Mouse (Mus musculus) kidney, postnatal 14 days (tissue): Measurements from ENCODE around the gene St7l.
A peak's percentile ranks its signal among the peaks of the same experiment; 100 is the strongest.

ENCODE experiments used
- DNase-seq: peaks from one replicate; pipeline ENCODE4 v3.0.0; 2022; ENCODE audit warnings: mixed read lengths

The St7l gene

DNA sequence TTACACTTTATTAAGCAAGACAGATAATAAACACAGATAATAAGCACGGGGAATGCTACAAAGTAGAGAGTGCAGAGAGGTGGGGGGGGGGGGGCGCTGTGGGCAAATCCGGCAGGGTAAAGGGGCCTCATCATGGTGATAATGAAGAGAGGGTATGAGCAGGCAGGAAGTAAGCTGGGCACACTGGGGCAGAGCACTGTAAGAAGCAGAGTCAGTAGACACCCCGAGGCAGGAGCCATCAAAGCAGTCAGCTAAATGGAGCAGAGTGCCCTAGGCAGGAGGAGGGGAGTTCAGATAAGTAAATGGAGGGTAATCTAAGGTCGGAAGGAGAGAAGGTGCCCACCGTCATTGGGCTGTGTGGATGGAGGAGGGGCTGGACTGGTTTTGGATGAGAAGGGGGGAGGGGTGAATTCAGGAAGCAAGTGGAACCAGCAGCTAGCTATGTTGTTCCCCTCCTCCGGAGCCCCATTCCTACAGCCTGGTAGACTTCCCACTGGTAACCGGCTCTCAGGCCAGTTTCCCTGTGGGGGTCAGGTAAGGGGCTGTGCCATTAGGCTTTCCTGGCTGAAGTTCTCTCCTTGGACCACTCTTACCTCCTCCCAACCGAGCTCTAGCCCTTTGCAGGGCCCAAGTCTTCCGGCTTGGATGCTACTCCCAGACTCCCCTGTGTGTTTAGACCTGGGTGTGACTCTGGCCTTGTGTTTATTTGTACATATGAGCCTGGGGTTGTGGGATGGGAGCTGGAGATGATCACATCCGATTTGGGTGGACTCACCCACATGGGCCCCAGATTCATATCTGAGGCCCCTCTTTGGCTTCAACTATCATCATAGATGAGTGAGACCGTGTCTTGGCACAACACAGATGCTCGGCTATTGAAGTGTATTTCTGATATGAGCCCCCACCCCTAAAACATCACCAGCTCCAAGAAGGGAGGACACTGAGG is 99.8 kb downstream of the St7l start:
- DNase-seq = no peak

DNA sequence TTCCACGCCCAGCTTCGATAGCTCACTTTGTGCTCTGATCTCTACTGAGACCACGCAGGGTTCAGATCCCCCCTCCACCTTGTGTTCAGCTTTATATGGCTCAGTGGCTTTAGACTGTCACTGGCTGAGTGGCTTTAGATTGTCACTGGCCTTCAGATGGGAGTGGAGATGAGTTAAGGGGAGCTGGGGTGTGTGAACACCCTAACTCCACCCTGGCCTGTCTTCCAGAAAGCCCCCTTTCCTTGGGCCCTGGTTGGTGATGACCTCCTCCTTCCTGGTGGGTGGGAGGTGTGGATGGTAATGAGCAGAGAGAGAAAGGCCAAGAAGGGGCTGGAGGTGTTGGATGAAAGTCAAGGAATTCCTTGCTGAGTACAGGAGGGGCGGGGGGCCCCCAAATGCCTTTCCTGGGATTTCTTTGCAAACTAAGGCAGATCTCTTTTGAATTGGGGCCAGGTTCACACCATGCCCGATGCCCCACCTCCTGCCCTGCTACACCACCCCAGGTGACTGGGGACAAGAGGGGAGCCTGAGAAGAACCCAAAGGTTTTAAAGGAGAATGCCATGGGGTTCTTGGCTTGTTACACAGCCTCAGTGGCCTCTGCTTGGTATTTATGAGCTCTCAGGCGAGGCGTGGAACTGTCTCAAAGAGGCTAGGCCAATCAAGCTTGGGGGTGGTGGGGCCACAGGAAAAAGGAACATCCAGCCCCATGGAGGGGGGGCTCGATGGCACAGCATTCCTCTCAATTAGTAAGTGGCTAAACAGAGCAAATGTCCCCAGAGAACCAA is 101.5 kb downstream of the St7l start:
- DNase-seq = no peak

DNA sequence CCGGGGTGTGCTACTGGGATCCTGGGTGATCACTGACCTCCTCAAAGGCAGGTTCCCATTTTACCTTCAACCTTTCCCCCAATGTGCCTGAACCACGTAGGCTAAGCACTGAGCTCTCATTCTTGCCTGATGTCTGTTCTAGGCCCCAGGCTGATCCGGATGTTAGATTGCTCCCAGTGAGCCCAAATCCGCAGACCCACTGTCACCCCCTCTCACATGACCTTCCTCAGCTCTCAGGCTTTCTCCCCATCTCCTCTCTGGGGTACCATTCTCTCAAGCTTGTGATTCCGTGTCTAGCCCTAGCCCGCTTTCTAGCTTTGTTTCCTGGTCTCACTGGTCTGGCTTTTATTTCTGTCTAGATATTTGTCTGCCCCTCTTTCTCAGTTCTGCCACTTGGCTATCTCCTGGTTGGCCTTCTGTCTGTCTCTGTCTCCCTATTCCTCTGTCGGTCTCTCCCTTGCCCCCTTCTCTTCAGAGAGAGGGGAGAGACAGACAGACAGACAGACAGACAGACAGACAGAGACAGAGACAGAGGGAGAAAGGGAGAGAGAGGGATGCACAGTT is 102.3 kb downstream of the St7l start:
- DNase-seq = no peak

DNA sequence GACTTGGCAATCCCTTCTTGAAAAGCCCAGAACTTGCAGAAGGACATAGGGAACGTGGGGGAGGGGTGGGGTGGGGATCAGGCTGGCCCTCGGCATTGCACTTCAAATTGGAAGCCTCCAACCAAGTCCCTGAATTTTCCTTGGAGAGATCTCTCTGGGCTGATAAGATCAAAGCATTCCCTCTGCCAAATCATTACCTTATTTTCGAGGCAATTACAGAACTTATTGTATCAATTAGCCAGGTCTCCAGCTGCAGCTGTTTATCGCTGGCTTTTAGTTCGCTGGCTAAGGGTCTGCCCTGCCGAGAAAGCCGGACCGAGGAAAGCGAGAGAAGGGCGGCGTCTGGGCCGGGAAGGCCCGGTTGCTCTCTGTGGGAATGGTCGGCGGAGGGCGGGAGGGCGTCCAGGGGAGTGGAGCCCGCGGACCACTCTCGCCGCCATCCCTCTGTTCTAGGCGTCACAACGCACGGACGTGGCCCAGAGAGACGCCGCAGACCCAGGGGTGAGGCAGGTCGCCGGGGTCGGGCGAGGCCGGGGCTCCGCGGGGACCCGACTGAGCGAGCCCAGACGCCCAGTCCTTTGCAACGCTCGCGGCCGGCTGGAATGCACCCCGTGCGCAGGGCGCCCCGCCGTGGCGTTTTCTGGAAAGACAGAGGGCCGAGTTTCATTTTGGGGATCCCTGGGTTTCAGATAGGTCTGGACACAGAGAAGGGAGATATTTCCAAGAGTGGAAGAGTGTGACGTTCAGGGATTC is 103.9 kb downstream of the St7l start:
- DNase-seq = peak; percentile 92
